Mouse (Mus musculus) neural tube, embryonic 14.5 days (tissue): ENCODE measurements around the gene Reps1. TPM values are rescaled to one million over a fixed set of nuclear protein-coding genes. Genes with fewer than 3 reads are reported as not detected.

Experiments
- ATAC-seq: fragments of 200-750 bp; cut with Nextera tagmentation; 2 replicates; pipeline ENCODE4 v1.8.0; 2017; ENCODE audit warnings: low read depth, mild to moderate bottlenecking, moderate TSS enrichment, moderate library complexity
- H3K27ac ChIP-seq: fragments of 300-500 bp; sonication (generic); 2 replicates; pipeline ENCODE4 v1.5.1; 2014; ENCODE audit warnings: low read depth, mild to moderate bottlenecking, control low read depth, low read length, moderate library complexity, mixed read lengths
- H3K27me3 ChIP-seq: fragments of 300-500 bp; sonication (generic); 2 replicates; pipeline ENCODE4 v1.6.1; 2014; ENCODE audit warnings: low read length; ENCODE audit not compliant: control insufficient read depth, insufficient read depth
- H3K36me3 ChIP-seq: fragments of 300-500 bp; sonication (generic); 2 replicates; pipeline ENCODE4 v1.6.1; 2014; ENCODE audit warnings: low read length, mixed read lengths; ENCODE audit not compliant: control insufficient read depth, insufficient read depth
- H3K4me1 ChIP-seq: fragments of 300-500 bp; sonication (generic); 2 replicates; pipeline ENCODE4 v1.6.1; 2014; ENCODE audit warnings: low read length; ENCODE audit not compliant: control insufficient read depth, insufficient read depth
- H3K4me2 ChIP-seq: fragments of 300-500 bp; sonication (generic); 2 replicates; pipeline ENCODE4 v1.6.1; 2014; ENCODE audit warnings: mild to moderate bottlenecking, low read depth, low read length, control low read depth
- H3K4me3 ChIP-seq: fragments of 300-500 bp; sonication (generic); 2 replicates; pipeline ENCODE4 v1.5.1; 2014; ENCODE audit warnings: low read depth, low read length, control low read depth, mixed read lengths
- H3K9ac ChIP-seq: fragments of 300-500 bp; sonication (generic); replicated peaks from 2 replicates; pipeline ENCODE4 v1.6.1; 2014; ENCODE audit warnings: low read depth, mild to moderate bottlenecking, control low read depth, low read length, mixed read lengths
- H3K9me3 ChIP-seq: fragments of 300-500 bp; sonication (generic); 2 replicates; pipeline ENCODE4 v1.6.1; 2016; ENCODE audit warnings: low read length; ENCODE audit not compliant: control insufficient read depth
- WGBS: fragments of 180-500 bp; shearing (Covaris S2); extraction: QIAGEN DNeasy Blood & Tissue Kit; methylation state at CpG from one replicate; pipeline ENCODE4 v1.1.7; 2014; 5-methylcytosine and 5-hydroxymethylcytosine counted together
- polyA plus RNA-seq: library from polyadenylated mRNA; unstranded; fragments of >200 nt; fragmentation: Nextera tagmentation; extraction: Ambion mirVana; gene quantifications from 2 replicates; pipeline ENCODE4 v1.2.1, GENCODE M21; 2014

Gene Reps1
- polyA plus RNA-seq, 1 experiment from 2014 or later = 27.0 TPM

DNA sequence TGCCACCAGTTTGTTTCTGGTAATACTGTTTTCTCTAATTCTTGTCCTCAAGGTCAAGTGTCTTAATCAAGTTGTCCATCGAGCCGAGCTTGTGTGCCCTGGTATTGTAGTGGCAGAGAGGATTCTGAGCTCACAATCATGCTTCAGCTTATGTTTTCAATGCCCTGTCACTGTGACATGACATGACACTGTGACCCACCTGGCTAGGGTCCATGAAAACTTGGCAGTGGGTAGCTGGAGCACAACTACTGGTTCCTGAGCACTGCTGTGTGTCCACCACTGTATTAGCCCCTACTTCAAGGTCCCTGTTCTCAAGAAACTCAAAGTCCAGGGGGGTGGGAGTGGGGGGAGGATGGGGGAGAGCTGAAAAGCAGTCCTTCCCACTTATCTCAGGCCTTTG is 85.7 kb downstream of the Reps1 start:
- ATAC-seq = no peak
- Histone ChIP-seq H3K4me2 (no peak overlapping the region), H3K9me3 (no peaks in the 10 kb centered on the region), H3K4me1 (no peaks in the 10 kb centered on the region), H3K4me3 (no peak overlapping the region), H3K9ac (no peak overlapping the region), H3K27ac (no peak overlapping the region), H3K27me3 (no peaks in the 10 kb centered on the region), H3K36me3 (no peaks in the 10 kb centered on the region)
- WGBS = 95% methylated on average over 2 of the region's 2 CpGs

DNA sequence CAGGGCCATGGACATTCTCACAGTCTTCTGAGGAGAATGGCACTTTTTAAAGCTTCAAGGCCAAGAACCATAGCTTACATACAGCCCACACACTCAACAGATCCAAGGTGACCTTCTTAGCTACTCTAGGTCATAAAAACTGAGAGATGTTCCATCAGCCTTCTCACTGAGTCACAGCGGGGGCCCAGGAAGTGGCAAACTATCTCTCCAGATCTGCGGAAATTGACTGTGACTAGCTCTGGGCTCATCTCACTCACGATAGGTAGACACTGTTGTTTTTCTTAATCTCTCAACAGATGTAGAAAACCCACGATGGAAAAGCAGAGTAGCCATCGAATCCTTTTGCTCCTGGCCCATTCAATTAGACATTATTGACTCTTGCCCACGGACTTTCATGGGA is 86.6 kb downstream of the Reps1 start:
- Histone ChIP-seq H3K9me3 (no peaks in the 10 kb centered on the region), H3K9ac (no peak overlapping the region), H3K27ac (no peak overlapping the region), H3K27me3 (no peaks in the 10 kb centered on the region), H3K4me1 (no peaks in the 10 kb centered on the region), H3K4me3 (no peak overlapping the region), H3K36me3 (no peaks in the 10 kb centered on the region), H3K4me2 (no peak overlapping the region)
- no peak for ATAC-seq
- 85% methylated on average over 6 of the region's 6 CpGs for WGBS

DNA sequence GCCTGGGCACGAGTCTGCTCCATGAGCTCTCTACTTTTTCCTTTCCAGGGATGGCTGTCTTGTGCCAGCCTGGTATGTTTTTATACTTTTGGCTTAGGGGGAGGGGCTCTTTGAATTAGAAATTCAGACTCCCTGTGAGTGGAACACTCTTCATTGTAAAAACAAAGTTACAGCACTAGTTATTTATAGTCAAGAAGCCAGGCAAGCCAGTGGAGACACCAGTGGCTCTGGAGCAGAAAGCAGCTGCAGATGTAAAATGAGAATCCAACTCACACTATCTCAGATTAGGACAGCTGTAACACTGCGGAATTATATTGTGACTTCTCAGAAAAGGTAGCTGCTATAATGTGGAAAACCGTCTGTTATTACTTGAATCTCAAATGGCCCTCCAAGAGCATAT is 91.6 kb downstream of the Reps1 start:
- no peak for ATAC-seq
- Histone ChIP-seq H3K4me2 (no peak overlapping the region), H3K4me1 (no peaks in the 10 kb centered on the region), H3K36me3 (no peaks in the 10 kb centered on the region), H3K9ac (no peak overlapping the region), H3K27me3 (no peaks in the 10 kb centered on the region), H3K4me3 (no peak overlapping the region), H3K27ac (no peak overlapping the region), H3K9me3 (no peaks in the 10 kb centered on the region)
- 89% methylated on average over 3 of the region's 3 CpGs for WGBS

DNA sequence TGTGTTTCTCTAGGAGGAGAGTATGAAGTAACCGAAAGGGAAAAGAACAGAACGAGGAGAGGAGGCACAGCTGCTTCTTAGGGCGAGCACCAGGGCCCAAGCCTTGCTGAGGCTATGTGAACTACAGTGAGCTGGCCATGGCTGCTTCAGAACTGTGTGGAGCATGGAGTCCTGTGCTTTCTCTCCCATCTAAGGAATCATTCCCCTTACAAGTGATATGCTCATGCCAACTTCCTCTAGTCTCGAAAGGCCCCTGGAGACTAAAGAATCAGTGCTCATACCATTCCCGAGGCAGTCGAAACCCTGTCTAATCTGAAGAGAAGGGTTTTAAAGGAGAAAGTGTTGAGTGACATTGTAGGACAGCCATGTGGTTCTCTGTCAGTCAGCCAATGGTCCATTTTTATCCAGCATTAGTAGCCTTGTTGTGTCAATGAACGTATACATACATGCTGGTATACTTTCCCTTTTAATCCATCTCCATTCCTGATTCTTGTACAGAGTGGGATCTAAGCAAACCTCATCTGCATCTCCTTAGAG is 106.8 kb downstream of the Reps1 start:
- Histone ChIP-seq H3K9me3 (no peaks in the 10 kb centered on the region), H3K9ac (no peak overlapping the region), H3K27me3 (no peaks in the 10 kb centered on the region), H3K4me1 (no peaks in the 10 kb centered on the region), H3K27ac (no peak overlapping the region), H3K4me2 (no peak overlapping the region), H3K36me3 (no peaks in the 10 kb centered on the region), H3K4me3 (no peak overlapping the region)
- 89% methylated on average over 7 of the region's 7 CpGs for WGBS
- no peak for ATAC-seq

Other genes starting within 250 kb of the Reps1 start
- gene Heca, start 107.8 kb upstream of the Reps1 start, polyA plus RNA-seq = 8.5 and 8.6 TPM in 2 replicates
- gene Abracl, start 32.6 kb upstream of the Reps1 start, polyA plus RNA-seq = 62.4 and 74.9 TPM in 2 replicates
- 0.28 and 0.70 TPM in 2 replicates for gene Ect2l, start 155.0 kb downstream of the Reps1 start, polyA plus RNA-seq
- gene Ccdc28a, start 179.1 kb downstream of the Reps1 start, polyA plus RNA-seq = 6.1 and 7.5 TPM in 2 replicates